Comparison of ENCODE assay signal across 15 mouse cellular contexts in the genomic region with DNA sequence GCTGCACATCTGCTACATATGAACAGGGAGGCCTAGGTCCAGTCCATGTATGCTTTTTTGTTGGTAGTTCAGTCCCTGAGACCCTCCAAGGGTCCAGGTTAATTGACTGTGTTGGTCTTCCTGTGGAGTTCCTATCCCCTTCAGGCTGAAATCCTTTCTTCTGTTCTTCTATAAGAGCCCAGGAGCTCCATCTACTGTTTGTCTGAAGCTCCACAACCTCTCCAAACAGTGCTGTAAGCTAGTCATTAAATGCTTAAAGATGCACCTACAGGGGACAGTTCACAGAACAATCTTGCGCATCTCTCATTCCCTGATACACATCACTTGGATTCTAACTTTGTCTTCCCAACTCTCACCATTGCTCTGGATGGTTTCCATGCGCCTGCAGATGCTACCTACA. TPM values are rescaled to one million over a fixed set of nuclear protein-coding genes. Genes with fewer than 3 reads are reported as not detected.
DNase-seq lines count a peak whose midpoint lies in the region; ATAC-seq and TF ChIP-seq lines count a peak whose summit lies in the region.
"Had no signal": no experiment of that assay in that cellular context is flagged by ENCODE, and none has a peak within 500 bp of the region (broad histone marks: within the 10 kb centered on the region; RNA-seq: fewer than 3 reads in every experiment).

No protein-coding gene starts in this region.

- no peaks in the 10 kb centered on the region for H3K4me1 ChIP-seq in kidney, embryonic 15.5 days
- no peaks in the 10 kb centered on the region for H3K4me1 ChIP-seq in cortical plate, adult 2 months (ENCODE audit: control insufficient read depth, insufficient read depth, low read length)
- H3K4me1 ChIP-seq: hindbrain, embryonic 10.5 days; intestine, embryonic 15.5 days; midbrain, embryonic 10.5 days had no signal

- no peak overlapping the region for H3K4me3 ChIP-seq in kidney, embryonic 15.5 days (replicated peaks)
- no peak overlapping the region for H3K4me3 ChIP-seq in cortical plate, adult 2 months (ENCODE audit: insufficient read depth, low read length)
- H3K4me3 ChIP-seq: hindbrain, embryonic 10.5 days; intestine, embryonic 15.5 days; midbrain, embryonic 10.5 days had no signal

- H3K4me2 ChIP-seq in kidney, embryonic 15.5 days, result no peak overlapping the region
- H3K4me2 ChIP-seq: intestine, embryonic 15.5 days had no signal

- DNase-seq in kidney, adult 18-20 months, result peak; percentile 13
- DNase-seq in 3T3-L1 (ENCODE audit: low read depth, low spot score) (peak; percentile 17), A20 (ENCODE audit: low read depth, low spot score) (peak; percentile 10)
- no peak for DNase-seq in ovary, postnatal 10 days (ENCODE audit: low spot score)
- no peak for DNase-seq in cerebellum, adult 9-11 months
- DNase-seq: adrenal gland, postnatal 14 days; left cerebral cortex, postnatal 4 days; spleen, adult 18-20 months had no signal

- H3K9ac ChIP-seq in kidney, embryonic 15.5 days, result no peak overlapping the region
- H3K9ac ChIP-seq: intestine, embryonic 15.5 days; liver, embryonic 14.5 days had no signal

- TF ChIP-seq CTCF in cortical plate, adult 2 months (IDR thresholded peaks at IDR 0.05; ENCODE audit: extremely low read depth, insufficient read depth, low read length), result peak; percentile 22; the same call in 1 of the 2 replicates

- no peak for ATAC-seq in kidney, embryonic 15.5 days (replicated peaks; ENCODE audit: low FRiP score)
- ATAC-seq: intestine, embryonic 15.5 days had no signal

- no peaks in the 10 kb centered on the region for H3K27me3 ChIP-seq in kidney, embryonic 15.5 days
- H3K27me3 ChIP-seq: intestine, embryonic 15.5 days had no signal

- TF ChIP-seq POLR2A in cortical plate, adult 2 months (IDR thresholded peaks at IDR 0.05; ENCODE audit: extremely low read depth, insufficient read depth, low read length), result no peak

- H3K9me3 ChIP-seq in kidney, embryonic 15.5 days (replicated peaks), result no peaks in the 10 kb centered on the region
- H3K9me3 ChIP-seq: hindbrain, embryonic 10.5 days; intestine, embryonic 15.5 days; midbrain, embryonic 10.5 days had no signal

- 91% methylated on average over 2 of the region's 2 CpGs for WGBS in kidney, embryonic 15.5 days

- no peak overlapping the region for H3K27ac ChIP-seq in kidney, embryonic 15.5 days
- no peak overlapping the region for H3K27ac ChIP-seq in cortical plate, adult 2 months (ENCODE audit: insufficient read depth, low read length)
- H3K27ac ChIP-seq: hindbrain, embryonic 10.5 days; intestine, embryonic 15.5 days; liver, embryonic 14.5 days; midbrain, embryonic 10.5 days had no signal

- no peaks in the 10 kb centered on the region for H3K36me3 ChIP-seq in kidney, embryonic 15.5 days
- H3K36me3 ChIP-seq: hindbrain, embryonic 10.5 days; intestine, embryonic 15.5 days; midbrain, embryonic 10.5 days had no signal

RNA-seq across cellular contexts. Expression of a gene that starts 7.8 kb away (rescaled TPM):
- polyA plus RNA-seq in kidney, embryonic 15.5 days (2015; fragmentation: Nextera tagmentation; extraction: Ambion mirVana), result not detected in 2 replicates
- polyA plus RNA-seq in cortical plate, adult 2 months (2012; rRNA removed), result not detected in 2 replicates
- polyA plus RNA-seq: heart, embryonic 14.5 days; hindbrain, embryonic 10.5 days; intestine, embryonic 15.5 days; liver, embryonic 14.5 days; midbrain, embryonic 10.5 days had no signal

RNA-seq across cellular contexts. Expression of a gene that starts 51.9 kb away (rescaled TPM):
- 0.30 TPM in 1 of 2 replicates, not detected in the other for polyA plus RNA-seq in kidney, embryonic 15.5 days (2015; fragmentation: Nextera tagmentation; extraction: Ambion mirVana)
- polyA plus RNA-seq in cortical plate, adult 2 months (2012; rRNA removed), result not detected in 2 replicates
- polyA plus RNA-seq: hindbrain, embryonic 10.5 days; intestine, embryonic 15.5 days; midbrain, embryonic 10.5 days had no signal

Comparison
In these comparisons a context has a peak if more than half of its experiments do, and no peak if none do; other contexts are left out.
1. DNase-seq: peak in kidney, adult 18-20 months (single experiment), 3T3-L1 (single experiment) and A20 (single experiment); none in ovary, postnatal 10 days (single experiment) and cerebellum, adult 9-11 months (single experiment).